Mouse (Mus musculus): ENCODE measurements around the gene Epop. TPM values are rescaled to one million over a fixed set of nuclear protein-coding genes. Genes with fewer than 3 reads are reported as not detected.

The Epop gene
- polyA plus RNA-seq, 1 experiment from 2014 or later: 0.43 TPM

Other genes with a start within 250 kb of the Epop start
- gene Arhgap23, start 214.2 kb downstream of the Epop start, polyA plus RNA-seq (2018): 12.8 to 18.7 TPM (median 14.4 TPM) in 3 replicates
- not detected in 3 replicates for gene 4933428G20Rik, start 129.4 kb downstream of the Epop start, polyA plus RNA-seq (2018)
- gene Srcin1, start 53.5 kb downstream of the Epop start, polyA plus RNA-seq (2018): 0.03 to 0.07 TPM in 2 of 3 replicates, not detected in the other
- gene Mllt6, start 33.7 kb upstream of the Epop start, polyA plus RNA-seq (2018): 8.7 to 23.8 TPM (median 10.1 TPM) in 3 replicates
- gene Cisd3, start 56.1 kb upstream of the Epop start, polyA plus RNA-seq (2018): 9.0 to 17.9 TPM (median 13.7 TPM) in 3 replicates
- gene Pcgf2, start 70.8 kb upstream of the Epop start, polyA plus RNA-seq (2018): 3.7 to 7.5 TPM (median 3.9 TPM) in 3 replicates
- 79.7 to 207 TPM (median 133 TPM) in 3 replicates for gene Psmb3, start 73.7 kb upstream of the Epop start, polyA plus RNA-seq (2018)
- gene Pip4k2b, start 115.0 kb upstream of the Epop start, polyA plus RNA-seq (2018): 25.4 to 37.6 TPM (median 25.7 TPM) in 3 replicates
- 16.4 to 22.4 TPM (median 16.9 TPM) in 3 replicates for gene Cwc25, start 136.9 kb upstream of the Epop start, polyA plus RNA-seq (2018)
- gene 1700001P01Rik, start 146.2 kb upstream of the Epop start, polyA plus RNA-seq (2018): not detected in 3 replicates
- gene Rpl23, start 152.7 kb upstream of the Epop start, polyA plus RNA-seq (2018): 992 to 1,238 TPM (median 1,231 TPM) in 3 replicates
- gene Lasp1, start 169.3 kb upstream of the Epop start, polyA plus RNA-seq (2018): 151 to 499 TPM (median 254 TPM) in 3 replicates
- 0.68 to 1.1 TPM (median 0.72 TPM) in 3 replicates for gene B230217C12Rik, start 211.1 kb upstream of the Epop start, polyA plus RNA-seq (2018)